Mouse (Mus musculus) stomach, postnatal 0 days (tissue): Measurements from ENCODE around the gene Gse1.

ENCODE experiments used
- CTCF ChIP-seq: IDR thresholded peaks from 2 replicates; pipeline ENCODE4 v1.5.1; 2016; ENCODE audit warnings: antibody characterized with exemption, low read depth, mild to moderate bottlenecking, moderate library complexity
- EP300 ChIP-seq: optimal IDR thresholded peaks from 2 replicates; pipeline ENCODE3; 2016; ENCODE audit warnings: antibody characterized with exemption

GRCm38 (mm10) chr8:120569939-120570715, 341.9 kb downstream of the Gse1 start:
- TF ChIP-seq CTCF (peak; percentile 94), EP300 (no peak)
